9 mouse cellular contexts compared by ENCODE assay signal in genomic region chr17:49171252-49172047, GRCm38 (mm10).
DNase-seq lines count a peak whose midpoint lies in the region; ATAC-seq and TF ChIP-seq lines count a peak whose summit lies in the region.
"Had no signal": no experiment of that assay in that cellular context is flagged by ENCODE, and none has a peak within 500 bp of the region (broad histone marks: within the 10 kb centered on the region; RNA-seq: fewer than 3 reads in every experiment).

No protein-coding gene starts in this region.

- peak in 1 of 2 experiments; percentile 30 for DNase-seq in layer of hippocampus, adult 2 months (ENCODE audit: low spot score in 2 of 2)
- no peak for DNase-seq in layer of hippocampus, adult 9-11 months
- peak; percentile 49 for DNase-seq in embryo, embryonic 10 days (ENCODE audit: low spot score)
- DNase-seq in kidney, postnatal 25 days, result peak; percentile 40 to 41
- peak; percentile 34 for DNase-seq in mesoderm, embryonic 11.5 days (ENCODE audit: low read depth, low spot score)
- no peak for DNase-seq in left cerebral cortex, adult 9 months (ENCODE audit: low spot score in 2 of 2)

- no peak for ATAC-seq in heart, embryonic 12.5 days (ENCODE audit: insufficient number of reproducible peaks, low FRiP score)
- ATAC-seq in stomach, embryonic 16.5 days (ENCODE audit: insufficient read depth, low FRiP score), result peak; percentile 15; the same call in 1 of the 2 replicates
- ATAC-seq: Patski had no signal

- H3K27me3 ChIP-seq in heart, embryonic 12.5 days (replicated peaks), result peaks cover 78% of the 10 kb centered on the region
- H3K27me3 ChIP-seq in stomach, embryonic 16.5 days (ENCODE audit: control insufficient read depth, insufficient read depth, low read length), result peaks cover 20% of the 10 kb centered on the region

- peaks cover 12% of the 10 kb centered on the region for H3K4me1 ChIP-seq in heart, embryonic 12.5 days (replicated peaks)
- 0 out of 2 replicates have a peak, but pooled peaks cover 4% of the 10 kb centered on the region for H3K4me1 ChIP-seq in stomach, embryonic 16.5 days (ENCODE audit: control insufficient read depth, insufficient read depth, low read length)

- 7% methylated on average over 20 of the region's 20 CpGs for WGBS in heart, embryonic 12.5 days
- 4% methylated on average over 20 of the region's 20 CpGs for WGBS in stomach, embryonic 16.5 days

- H3K27ac ChIP-seq in layer of hippocampus, adult 2 months, result no peak overlapping the region
- no peak overlapping the region for H3K27ac ChIP-seq in heart, embryonic 12.5 days (ENCODE audit: poor library complexity, severe bottlenecking)
- H3K27ac ChIP-seq in stomach, embryonic 16.5 days (ENCODE audit: low read length), result no peak overlapping the region

- no peaks in the 10 kb centered on the region for H3K36me3 ChIP-seq in heart, embryonic 12.5 days
- no peaks in the 10 kb centered on the region for H3K36me3 ChIP-seq in stomach, embryonic 16.5 days (ENCODE audit: control insufficient read depth, insufficient read depth, low read length)

- TF ChIP-seq CTCF in layer of hippocampus, adult 2 months (conservative IDR thresholded peaks at IDR 0.05), result no peak

- peak overlapping the region; percentile 50 for H3K4me3 ChIP-seq in layer of hippocampus, adult 2 months
- peak overlapping the region; percentile 37 for H3K4me3 ChIP-seq in heart, embryonic 12.5 days
- H3K4me3 ChIP-seq in stomach, embryonic 16.5 days (replicated peaks; ENCODE audit: low read length), result peak overlapping the region; percentile 42

- H3K9me3 ChIP-seq in heart, embryonic 12.5 days (replicated peaks), result no peaks in the 10 kb centered on the region
- no peaks in the 10 kb centered on the region for H3K9me3 ChIP-seq in stomach, embryonic 16.5 days (replicated peaks; ENCODE audit: control insufficient read depth, low read length)

- H3K9ac ChIP-seq in heart, embryonic 12.5 days, result 0 out of 2 replicates have a peak overlapping the region, but pooled peaks have one; percentile 16
- peak overlapping the region; percentile 23; the same call in 1 of the 2 replicates for H3K9ac ChIP-seq in stomach, embryonic 16.5 days (ENCODE audit: low read length)

- H3K4me2 ChIP-seq in heart, embryonic 12.5 days, result peak overlapping the region; percentile 72
- peak overlapping the region; percentile 71 for H3K4me2 ChIP-seq in stomach, embryonic 16.5 days (ENCODE audit: low read depth, low read length)

Comparison
In these comparisons a context has a peak if more than half of its experiments do, and no peak if none do; other contexts are left out.
1. DNase-seq: peak in embryo, embryonic 10 days (single experiment), kidney, postnatal 25 days (2 of 2) and mesoderm, embryonic 11.5 days (single experiment); none in layer of hippocampus, adult 9-11 months (single experiment) and left cerebral cortex, adult 9 months (0 of 2).
2. Peak in every context shown above with its lines, with median percentiles within 50 percentile points of each other: H3K4me3 ChIP-seq.